8 mouse cellular contexts compared by ENCODE assay signal in genomic region chr1:55363586-55363985, GRCm38 (mm10). TPM values are rescaled to one million over a fixed set of nuclear protein-coding genes. Genes with fewer than 3 reads are reported as not detected.
A peak's percentile ranks its signal among the peaks of the same experiment; 100 is the strongest.
DNase-seq lines count a peak whose midpoint lies in the region; ATAC-seq lines count a peak whose summit lies in the region.

No protein-coding gene starts in this region.

- 3% methylated on average over 16 of the region's 27 CpGs for WGBS in forebrain, embryonic 14.5 days
- 2% methylated on average over 27 of the region's 27 CpGs for WGBS in hindbrain, embryonic 13.5 days
- WGBS in limb, embryonic 13.5 days, result 5% methylated on average over 27 of the region's 27 CpGs
- under 1% methylated on average over 13 of the region's 27 CpGs for WGBS in midbrain, embryonic 12.5 days
- 2% methylated on average over 26 of the region's 27 CpGs for WGBS in stomach, embryonic 15.5 days

- 0 out of 2 replicates have a peak, but pooled peaks cover 2% of the 10 kb centered on the region for H3K4me1 ChIP-seq in forebrain, embryonic 14.5 days (ENCODE audit: control insufficient read depth, insufficient read depth, low read length)
- H3K4me1 ChIP-seq in hindbrain, embryonic 13.5 days (replicated peaks), result peaks cover 9% of the 10 kb centered on the region
- 0 out of 2 replicates have a peak, but pooled peaks cover 3% of the 10 kb centered on the region for H3K4me1 ChIP-seq in limb, embryonic 13.5 days
- H3K4me1 ChIP-seq in midbrain, embryonic 12.5 days, result 0 out of 2 replicates have a peak, but pooled peaks cover 6% of the 10 kb centered on the region
- peaks cover 5% of the 10 kb centered on the region; the same call in 1 of the 2 replicates for H3K4me1 ChIP-seq in stomach, embryonic 15.5 days

- H3K9me3 ChIP-seq in forebrain, embryonic 14.5 days (replicated peaks; ENCODE audit: control insufficient read depth, low read length), result peaks cover 5% of the 10 kb centered on the region; the same call in 1 of the 2 replicates
- peaks cover 8% of the 10 kb centered on the region for H3K9me3 ChIP-seq in hindbrain, embryonic 13.5 days
- H3K9me3 ChIP-seq in limb, embryonic 13.5 days, result peaks cover 11% of the 10 kb centered on the region
- 0 out of 2 replicates have a peak, but pooled peaks cover 4% of the 10 kb centered on the region for H3K9me3 ChIP-seq in midbrain, embryonic 12.5 days
- no peaks in the 10 kb centered on the region for H3K9me3 ChIP-seq in stomach, embryonic 15.5 days

- no peak for DNase-seq in cerebellum, adult 9-10 months
- peak; percentile 72 for DNase-seq in adrenal gland, postnatal 14 days
- DNase-seq in forebrain, embryonic 14.5 days (ENCODE audit: low spot score), result peak; percentile 68

- peak overlapping the region; percentile 46 for H3K4me3 ChIP-seq in forebrain, embryonic 14.5 days (ENCODE audit: low read depth, low read length)
- peak overlapping the region; percentile 53 for H3K4me3 ChIP-seq in hindbrain, embryonic 13.5 days
- H3K4me3 ChIP-seq in limb, embryonic 13.5 days, result peak overlapping the region; percentile 47
- H3K4me3 ChIP-seq in midbrain, embryonic 12.5 days, result peak overlapping the region; percentile 51
- peak overlapping the region; percentile 46 for H3K4me3 ChIP-seq in stomach, embryonic 15.5 days (replicated peaks)

- H3K36me3 ChIP-seq in forebrain, embryonic 14.5 days (ENCODE audit: control insufficient read depth, insufficient read depth, low read length), result no peaks in the 10 kb centered on the region
- no peaks in the 10 kb centered on the region for H3K36me3 ChIP-seq in hindbrain, embryonic 13.5 days
- no peaks in the 10 kb centered on the region for H3K36me3 ChIP-seq in limb, embryonic 13.5 days
- no peaks in the 10 kb centered on the region for H3K36me3 ChIP-seq in midbrain, embryonic 12.5 days
- no peaks in the 10 kb centered on the region for H3K36me3 ChIP-seq in stomach, embryonic 15.5 days

- peaks cover 8% of the 10 kb centered on the region; the same call in 1 of the 2 replicates for H3K27me3 ChIP-seq in forebrain, embryonic 14.5 days (replicated peaks; ENCODE audit: control insufficient read depth, insufficient read depth, low read length)
- H3K27me3 ChIP-seq in hindbrain, embryonic 13.5 days, result peaks cover 25% of the 10 kb centered on the region
- peaks cover 36% of the 10 kb centered on the region for H3K27me3 ChIP-seq in limb, embryonic 13.5 days
- peaks cover 21% of the 10 kb centered on the region for H3K27me3 ChIP-seq in midbrain, embryonic 12.5 days
- peaks cover 17% of the 10 kb centered on the region for H3K27me3 ChIP-seq in stomach, embryonic 15.5 days (replicated peaks)

- H3K9ac ChIP-seq in forebrain, embryonic 14.5 days (ENCODE audit: low read length), result no peak overlapping the region
- H3K9ac ChIP-seq in hindbrain, embryonic 13.5 days, result peak overlapping the region; percentile 58; the same call in 1 of the 2 replicates
- no peak overlapping the region for H3K9ac ChIP-seq in limb, embryonic 13.5 days
- H3K9ac ChIP-seq in midbrain, embryonic 12.5 days (replicated peaks), result no peak overlapping the region
- no peak overlapping the region for H3K9ac ChIP-seq in stomach, embryonic 15.5 days

- ATAC-seq in cerebellum, adult (ENCODE audit: insufficient number of reproducible peaks, low FRiP score, low TSS enrichment), result 0 out of 2 replicates have a peak, but pooled peaks have one; percentile 20
- ATAC-seq in forebrain, embryonic 14.5 days, result peak; percentile 91
- peak; percentile 89 for ATAC-seq in hindbrain, embryonic 13.5 days (ENCODE audit: low FRiP score)
- peak; percentile 79 for ATAC-seq in limb, embryonic 13.5 days (ENCODE audit: low FRiP score, low read depth)
- peak; percentile 86 for ATAC-seq in midbrain, embryonic 12.5 days (ENCODE audit: low FRiP score, low read depth)
- ATAC-seq in stomach, embryonic 15.5 days (ENCODE audit: insufficient read depth, low FRiP score, low read depth), result peak; percentile 68; the same call in 1 of the 2 replicates

- peak overlapping the region; percentile 59 for H3K4me2 ChIP-seq in forebrain, embryonic 14.5 days (ENCODE audit: low read length)
- peak overlapping the region; percentile 65 for H3K4me2 ChIP-seq in hindbrain, embryonic 13.5 days
- peak overlapping the region; percentile 64 for H3K4me2 ChIP-seq in limb, embryonic 13.5 days (replicated peaks)
- peak overlapping the region; percentile 58 for H3K4me2 ChIP-seq in midbrain, embryonic 12.5 days (replicated peaks)
- peak overlapping the region; percentile 71 for H3K4me2 ChIP-seq in stomach, embryonic 15.5 days

- no peak overlapping the region for H3K27ac ChIP-seq in forebrain, embryonic 14.5 days (ENCODE audit: low read depth, low read length)
- no peak overlapping the region for H3K27ac ChIP-seq in hindbrain, embryonic 13.5 days
- H3K27ac ChIP-seq in limb, embryonic 13.5 days, result no peak overlapping the region
- H3K27ac ChIP-seq in midbrain, embryonic 12.5 days (replicated peaks), result no peak overlapping the region
- no peak overlapping the region for H3K27ac ChIP-seq in stomach, embryonic 15.5 days

RNA-seq across cellular contexts. Expression of gene Boll, which starts 0.3 kb away (rescaled TPM):
- 0.45 and 0.48 TPM in 2 replicates for total RNA-seq in adrenal gland, postnatal 14 days (2021)
- 0.23 TPM in 1 of 2 replicates, not detected in the other for polyA plus RNA-seq in forebrain, embryonic 14.5 days (2014; fragmentation: Nextera tagmentation; extraction: Ambion mirVana)
- 0.10 TPM in 1 of 2 replicates, not detected in the other for polyA plus RNA-seq in hindbrain, embryonic 13.5 days (2015; fragmentation: Nextera tagmentation; extraction: Ambion mirVana)
- 0.42 and 4.8 TPM in 2 replicates for polyA plus RNA-seq in limb, embryonic 13.5 days (2015; fragmentation: Nextera tagmentation; extraction: Ambion mirVana)
- polyA plus RNA-seq in midbrain, embryonic 12.5 days (2016; fragmentation: Nextera tagmentation; extraction: Ambion mirVana), result 0.28 TPM in 1 of 2 replicates, not detected in the other
- 0.26 and 0.32 TPM in 2 replicates for polyA plus RNA-seq in stomach, embryonic 15.5 days (2015; fragmentation: Nextera tagmentation; extraction: Ambion mirVana)

RNA-seq across cellular contexts. Expression of gene Plcl1, which starts 42.1 kb away (rescaled TPM):
- 5.3 and 6.2 TPM in 2 replicates for total RNA-seq in adrenal gland, postnatal 14 days (2021)
- polyA plus RNA-seq in forebrain, embryonic 14.5 days (2014; fragmentation: Nextera tagmentation; extraction: Ambion mirVana), result 2.6 and 4.2 TPM in 2 replicates
- polyA plus RNA-seq in hindbrain, embryonic 13.5 days (2015; fragmentation: Nextera tagmentation; extraction: Ambion mirVana), result 4.2 and 4.5 TPM in 2 replicates
- polyA plus RNA-seq in limb, embryonic 13.5 days (2015; fragmentation: Nextera tagmentation; extraction: Ambion mirVana), result 1.3 TPM in 2 replicates
- 2.2 and 3.6 TPM in 2 replicates for polyA plus RNA-seq in midbrain, embryonic 12.5 days (2016; fragmentation: Nextera tagmentation; extraction: Ambion mirVana)
- 2.5 and 2.6 TPM in 2 replicates for polyA plus RNA-seq in stomach, embryonic 15.5 days (2015; fragmentation: Nextera tagmentation; extraction: Ambion mirVana)

Comparison
In these comparisons a context has a peak if more than half of its experiments do, and no peak if none do; other contexts are left out.
1. ATAC-seq: peak in every context shown above with its lines; median percentile 91 in forebrain, embryonic 14.5 days; 89 in hindbrain, embryonic 13.5 days; 86 in midbrain, embryonic 12.5 days; 79 in limb, embryonic 13.5 days; 68 in stomach, embryonic 15.5 days; 20 in cerebellum, adult.